Mouse (Mus musculus) liver, embryonic 14.5 days (tissue): ENCODE measurements around the gene Sypl.

Source experiments
- CTCF ChIP-seq: IDR thresholded peaks from 2 replicates; pipeline ENCODE4 v1.5.1; 2016; ENCODE audit warnings: antibody characterized with exemption, low read depth, control low read depth
- EP300 ChIP-seq: IDR thresholded peaks from 2 replicates; pipeline ENCODE4 v1.6.1; 2016; ENCODE audit warnings: antibody characterized with exemption, low read depth

DNA sequence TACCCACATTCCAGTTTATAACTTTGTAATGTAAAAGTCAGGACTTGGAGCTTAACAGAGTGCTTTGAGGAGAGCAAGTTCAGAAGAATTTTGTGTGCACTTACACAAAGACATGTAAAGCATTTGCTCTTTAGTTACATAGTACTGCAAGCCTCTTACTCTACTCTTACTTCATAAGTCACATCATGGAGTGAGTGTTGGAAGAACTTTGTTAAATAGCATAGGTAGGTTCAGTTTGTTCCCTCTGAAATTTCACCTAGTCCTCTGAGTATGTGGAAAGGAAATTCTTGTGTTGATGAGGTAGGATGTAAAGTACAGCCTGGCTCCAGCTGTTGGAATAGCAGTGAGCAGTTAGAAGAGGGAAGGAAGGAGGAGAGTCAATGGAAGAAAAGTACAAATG lies 21.2 kb downstream of the Sypl start:
- no peak for TF ChIP-seq CTCF
- TF ChIP-seq EP300, result no peak
